Mouse (Mus musculus) neural tube, embryonic 13.5 days (tissue): ENCODE measurements around the gene Lrmp. TPM values are rescaled to one million over a fixed set of nuclear protein-coding genes. Genes with fewer than 3 reads are reported as not detected.

Experiments used
- ATAC-seq: fragments of 200-750 bp; cut with Nextera tagmentation; 2 replicates; pipeline ENCODE4 v1.8.0; 2017; ENCODE audit warnings: low read depth, mild to moderate bottlenecking, moderate TSS enrichment, moderate library complexity
- H3K27ac ChIP-seq: fragments of 300-500 bp; sonication (generic); replicated peaks from 2 replicates; pipeline ENCODE4 v1.5.1; 2015; ENCODE audit warnings: moderate library complexity, mild to moderate bottlenecking, inconsistent platforms
- H3K27me3 ChIP-seq: fragments of 300-500 bp; sonication (generic); 2 replicates; pipeline ENCODE4 v1.6.1; 2015; ENCODE audit warnings: mild to moderate bottlenecking, inconsistent platforms
- H3K36me3 ChIP-seq: fragments of 300-500 bp; sonication (generic); 2 replicates; pipeline ENCODE4 v1.6.1; 2015; ENCODE audit warnings: mild to moderate bottlenecking, inconsistent platforms
- H3K4me1 ChIP-seq: fragments of 300-500 bp; sonication (generic); replicated peaks from 2 replicates; pipeline ENCODE4 v1.6.1; 2015; ENCODE audit warnings: inconsistent platforms
- H3K4me2 ChIP-seq: fragments of 300-500 bp; sonication (generic); 2 replicates; pipeline ENCODE4 v1.6.1; 2015; ENCODE audit warnings: inconsistent platforms, mild to moderate bottlenecking, moderate library complexity
- H3K4me3 ChIP-seq: fragments of 300-500 bp; sonication (generic); 2 replicates; pipeline ENCODE4 v1.5.1; 2015; ENCODE audit warnings: mild to moderate bottlenecking, inconsistent platforms
- H3K9ac ChIP-seq: fragments of 300-500 bp; sonication (generic); 2 replicates; pipeline ENCODE4 v1.6.1; 2015; ENCODE audit warnings: moderate library complexity, mild to moderate bottlenecking, inconsistent platforms
- H3K9me3 ChIP-seq: fragments of 300-500 bp; sonication (generic); 2 replicates; pipeline ENCODE4 v1.6.1; 2016; ENCODE audit warnings: inconsistent platforms
- WGBS: fragments of 180-500 bp; shearing (Covaris S2); methylation state at CpG from one replicate; pipeline ENCODE4 v1.1.7; 2015; 5-methylcytosine and 5-hydroxymethylcytosine counted together
- polyA plus RNA-seq: library from polyadenylated mRNA; unstranded; fragments of >200 nt; fragmentation: Nextera tagmentation; extraction: Ambion mirVana; gene quantifications from 2 replicates; pipeline ENCODE4 v1.2.1, GENCODE M21; 2015

The Lrmp gene
- polyA plus RNA-seq, 1 experiment from 2014 or later, result 0.93 TPM

DNA sequence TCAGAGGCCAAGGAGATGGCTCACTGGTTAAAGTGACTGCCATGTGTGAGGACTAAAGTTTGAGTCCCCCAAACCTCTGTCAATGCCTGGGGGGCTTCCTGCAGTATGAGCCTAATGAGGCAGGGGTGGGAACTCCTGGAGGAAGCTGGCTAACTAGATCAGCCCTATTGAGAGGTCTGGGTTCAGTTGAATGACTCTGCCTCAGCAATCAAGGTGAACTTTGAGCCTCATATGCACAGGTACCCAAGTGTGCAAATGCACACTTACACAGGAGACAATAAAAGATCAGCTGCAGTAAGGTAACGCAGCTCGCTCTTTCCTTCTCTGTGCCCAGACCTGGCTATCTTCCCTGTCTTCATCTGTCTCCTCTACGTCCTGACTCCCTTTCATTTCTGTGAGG, 77.6 kb downstream of the Lrmp start:
- Histone ChIP-seq H3K27me3 (no peaks in the 10 kb centered on the region), H3K9me3 (no peaks in the 10 kb centered on the region), H3K36me3 (no peaks in the 10 kb centered on the region), H3K9ac (no peak overlapping the region), H3K27ac (no peak overlapping the region), H3K4me3 (no peak overlapping the region), H3K4me2 (no peak overlapping the region), H3K4me1 (no peaks in the 10 kb centered on the region)
- ATAC-seq, result no peak
- 92% methylated on average over 3 of the region's 3 CpGs for WGBS

DNA sequence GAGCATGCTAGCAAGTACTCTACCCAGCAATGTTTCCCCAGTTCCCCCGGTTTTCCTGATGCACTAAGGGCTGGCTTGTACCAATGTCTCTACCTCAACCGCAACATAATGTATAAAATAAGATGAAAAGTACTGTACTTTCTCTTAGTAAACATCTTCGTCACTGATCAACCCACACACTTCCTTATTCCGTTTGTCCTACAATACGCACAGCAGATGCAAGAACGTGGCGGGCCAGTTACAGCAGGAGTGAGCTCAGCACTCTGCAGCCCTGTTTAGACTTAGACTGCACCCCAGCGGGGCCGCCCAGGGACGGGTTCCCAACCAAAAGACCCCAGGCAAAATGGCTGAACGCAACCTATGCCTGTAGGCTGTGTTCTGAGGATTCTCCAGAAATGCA, 78.0 kb downstream of the Lrmp start:
- Histone ChIP-seq H3K27me3 (no peaks in the 10 kb centered on the region), H3K27ac (no peak overlapping the region), H3K9ac (no peak overlapping the region), H3K36me3 (no peaks in the 10 kb centered on the region), H3K4me2 (no peak overlapping the region), H3K4me1 (no peaks in the 10 kb centered on the region), H3K9me3 (no peaks in the 10 kb centered on the region), H3K4me3 (no peak overlapping the region)
- ATAC-seq, result no peak
- WGBS, result 85% methylated on average over 11 of the region's 11 CpGs

DNA sequence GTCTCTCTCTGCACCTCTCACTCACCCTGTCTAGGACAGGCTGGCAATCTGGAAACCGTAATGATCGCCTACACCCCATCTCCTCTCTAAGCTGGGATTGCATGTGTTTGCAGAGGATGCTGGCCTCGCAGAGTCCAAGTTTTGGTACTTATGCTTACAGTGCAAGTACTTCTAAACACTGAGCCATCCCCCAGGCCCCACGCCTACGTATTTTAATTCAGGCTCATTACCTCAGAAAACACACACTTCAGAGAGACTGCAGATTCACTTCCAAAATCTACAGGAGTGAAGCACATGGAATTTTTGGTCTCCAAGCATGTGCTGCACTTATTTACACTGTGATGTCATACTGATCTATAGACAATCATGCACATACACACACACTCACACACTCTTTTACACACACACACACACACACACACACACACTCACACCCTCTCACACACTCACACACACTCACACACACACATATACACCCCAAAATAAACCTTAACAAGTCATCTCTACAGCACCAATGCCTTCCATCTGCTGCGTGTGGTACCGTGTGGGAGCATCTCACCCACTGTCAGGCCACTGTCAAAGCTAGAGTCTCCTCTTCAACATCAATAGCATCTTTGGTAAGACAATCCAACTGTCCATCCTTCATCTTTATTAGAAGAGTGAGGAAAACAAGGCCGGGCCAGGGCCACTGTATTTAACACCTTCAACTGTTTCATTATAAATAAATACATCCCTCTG, 82.7 kb downstream of the Lrmp start:
- no peak for ATAC-seq
- Histone ChIP-seq H3K9me3 (no peaks in the 10 kb centered on the region), H3K27ac (no peak overlapping the region), H3K4me3 (no peak overlapping the region), H3K27me3 (no peaks in the 10 kb centered on the region), H3K4me2 (no peak overlapping the region), H3K36me3 (no peaks in the 10 kb centered on the region), H3K9ac (no peak overlapping the region), H3K4me1 (no peaks in the 10 kb centered on the region)
- 96% methylated on average over 8 of the region's 8 CpGs for WGBS

DNA sequence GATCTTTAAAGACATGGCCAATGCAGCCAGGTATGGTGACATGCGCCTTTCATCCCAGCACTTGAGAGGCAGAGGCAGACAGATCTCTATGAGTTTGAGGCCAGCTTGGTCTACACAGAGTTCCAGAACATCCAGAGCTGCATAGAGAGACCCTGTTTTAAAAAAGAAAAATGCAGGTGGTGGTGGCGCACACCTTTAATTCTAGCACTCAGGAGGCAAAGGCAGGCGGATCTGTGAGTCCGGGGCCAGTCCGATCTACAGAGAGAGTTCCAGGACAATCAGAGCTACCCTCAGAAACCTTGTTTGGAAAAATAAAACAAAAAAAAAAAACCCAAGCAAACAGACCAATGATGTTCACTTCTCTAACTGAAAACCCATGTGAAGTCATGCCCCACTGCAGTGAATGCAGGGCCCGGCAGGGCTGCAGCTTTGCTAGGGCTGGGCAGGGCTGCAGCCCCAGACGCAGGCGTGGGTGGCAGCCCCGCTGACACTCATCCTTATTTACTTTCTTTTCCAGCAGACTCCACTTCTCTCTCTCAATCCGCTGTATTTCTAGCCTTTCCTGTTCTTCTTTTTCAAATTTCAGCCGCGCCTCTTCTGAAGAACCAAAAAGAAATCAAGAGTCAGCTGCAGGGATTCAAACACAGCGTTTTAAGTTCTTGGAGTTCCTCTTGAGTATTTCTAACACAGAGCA, 87.1 kb downstream of the Lrmp start:
- no peak for ATAC-seq
- no peaks in the 10 kb centered on the region for H3K27me3 ChIP-seq
- H3K4me2 ChIP-seq, result no peak overlapping the region
- no peaks in the 10 kb centered on the region for H3K9me3 ChIP-seq
- H3K4me1 ChIP-seq, result no peaks in the 10 kb centered on the region
- no peaks in the 10 kb centered on the region for H3K36me3 ChIP-seq
- H3K27ac ChIP-seq, result no peak overlapping the region
- no peak overlapping the region for H3K9ac ChIP-seq
- H3K4me3 ChIP-seq, result no peak overlapping the region
- 85% methylated on average over 13 of the region's 13 CpGs for WGBS

DNA sequence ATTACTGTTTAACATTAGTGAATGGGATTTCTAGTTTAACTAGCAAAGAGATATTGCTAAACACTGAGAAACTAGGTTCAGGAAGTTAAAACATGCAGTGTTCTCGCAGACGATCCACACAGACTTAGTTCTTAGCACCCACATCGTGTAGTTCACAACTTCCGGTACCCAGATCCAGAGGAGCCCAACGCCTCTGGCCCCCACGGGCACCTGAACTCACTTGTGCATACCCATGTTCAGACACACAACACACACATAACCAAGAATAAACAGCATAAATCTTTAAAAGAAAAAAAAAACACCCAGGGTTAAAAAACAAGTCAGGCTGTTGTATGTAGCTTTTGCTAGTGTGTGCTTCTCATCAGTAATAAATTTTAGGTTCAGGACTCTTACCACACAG, 89.0 kb downstream of the Lrmp start:
- no peaks in the 10 kb centered on the region for H3K36me3 ChIP-seq
- H3K27me3 ChIP-seq, result no peaks in the 10 kb centered on the region
- no peak overlapping the region for H3K4me2 ChIP-seq
- no peak for ATAC-seq
- no peak overlapping the region for H3K4me3 ChIP-seq
- H3K9me3 ChIP-seq, result no peaks in the 10 kb centered on the region
- 91% methylated on average over 6 of the region's 6 CpGs for WGBS
- H3K9ac ChIP-seq, result no peak overlapping the region
- H3K27ac ChIP-seq, result no peak overlapping the region
- H3K4me1 ChIP-seq, result no peaks in the 10 kb centered on the region

DNA sequence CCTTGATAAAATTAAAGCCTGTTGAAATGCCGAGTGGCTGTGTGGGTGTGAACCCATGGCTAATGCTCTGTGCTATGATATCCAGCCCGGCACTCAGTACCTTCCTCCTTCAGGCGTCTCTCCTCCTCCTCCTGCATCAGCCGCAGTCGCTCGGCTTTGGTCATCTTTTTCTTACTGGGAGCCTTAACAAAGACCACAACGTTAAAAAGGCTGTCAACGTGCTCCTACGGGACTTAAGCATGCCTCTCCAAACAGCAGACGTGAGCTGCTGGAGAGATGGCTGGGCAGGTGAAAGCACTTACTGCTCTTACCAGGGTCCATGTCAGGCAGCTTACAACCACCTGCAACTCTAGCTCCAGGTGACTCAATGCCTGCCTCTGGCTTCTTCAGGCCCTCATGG, 89.7 kb downstream of the Lrmp start:
- H3K36me3 ChIP-seq, result no peaks in the 10 kb centered on the region
- H3K4me2 ChIP-seq, result no peak overlapping the region
- no peak overlapping the region for H3K4me3 ChIP-seq
- WGBS, result 74% methylated on average over 10 of the region's 10 CpGs
- H3K4me1 ChIP-seq, result peaks cover 2% of the 10 kb centered on the region; the same call in 1 of the 2 replicates
- no peak for ATAC-seq
- no peak overlapping the region for H3K9ac ChIP-seq
- H3K27ac ChIP-seq, result no peak overlapping the region
- H3K27me3 ChIP-seq, result no peaks in the 10 kb centered on the region
- no peaks in the 10 kb centered on the region for H3K9me3 ChIP-seq

DNA sequence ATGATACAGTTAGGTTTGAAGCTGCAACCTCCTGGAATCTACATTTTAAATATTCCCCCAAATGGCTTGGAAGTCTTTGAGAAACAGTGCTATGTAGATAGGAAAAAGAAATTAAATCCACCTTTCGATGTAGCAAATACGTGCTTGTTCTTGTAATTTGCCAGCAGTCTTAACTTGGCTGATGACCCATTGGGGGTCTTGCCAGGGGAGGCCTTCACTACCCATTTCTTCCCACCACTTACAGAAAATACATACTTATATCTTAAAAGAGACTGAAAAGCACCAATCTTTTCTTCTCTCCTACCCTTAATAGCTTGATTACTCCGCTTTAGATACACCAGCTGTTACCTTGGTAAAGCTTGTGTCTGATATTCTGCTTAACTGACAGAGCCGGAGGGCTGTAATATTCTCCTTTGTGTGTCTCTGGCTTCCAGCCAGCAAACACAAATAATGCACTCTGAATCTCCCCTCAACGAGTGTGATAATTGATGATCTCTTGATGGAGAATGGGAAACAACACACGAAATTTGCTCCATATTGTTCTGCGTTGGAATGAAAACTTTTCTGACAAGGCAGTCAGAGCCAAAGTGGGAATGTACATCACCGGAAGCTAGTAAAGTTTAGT, 94.7 kb downstream of the Lrmp start:
- H3K4me3 ChIP-seq, result peak overlapping the region; percentile 73
- peak overlapping the region; percentile 39; the same call in 1 of the 2 replicates for H3K9ac ChIP-seq
- 31% methylated on average over 8 of the region's 8 CpGs for WGBS
- H3K27ac ChIP-seq, result peak overlapping the region; percentile 35
- no peaks in the 10 kb centered on the region for H3K9me3 ChIP-seq
- no peaks in the 10 kb centered on the region for H3K27me3 ChIP-seq
- H3K4me2 ChIP-seq, result peak overlapping the region; percentile 57
- peaks cover 19% of the 10 kb centered on the region for H3K4me1 ChIP-seq
- peak; percentile 3; the same call in 1 of the 2 replicates for ATAC-seq
- no peaks in the 10 kb centered on the region for H3K36me3 ChIP-seq

DNA sequence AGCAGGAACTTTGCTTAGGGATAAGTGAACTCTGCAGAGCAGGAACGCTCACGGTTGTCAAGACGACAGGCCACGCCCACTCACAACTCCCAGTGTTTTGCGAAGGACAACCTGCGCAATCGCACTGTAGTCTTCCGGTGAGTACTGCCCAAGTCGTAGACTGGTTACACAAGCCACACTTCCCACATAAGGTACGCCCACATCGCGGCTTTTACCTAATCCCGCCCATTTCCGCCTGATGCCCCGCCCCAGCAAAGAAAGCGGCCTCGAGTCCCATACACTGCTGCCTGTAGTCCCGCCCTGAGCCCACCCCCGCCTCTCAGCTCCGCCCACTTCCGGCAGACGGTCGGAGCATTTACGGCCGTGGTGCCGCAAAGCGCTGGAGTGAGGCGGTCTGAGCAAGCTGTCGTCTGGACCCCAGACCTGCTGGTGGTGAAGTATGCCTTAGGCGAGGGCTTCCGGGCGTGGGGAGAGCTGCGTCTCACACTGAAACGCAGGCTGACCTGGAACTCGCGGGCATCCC, 95.4 kb downstream of the Lrmp start, which contains the start of the genes Casc1 and Etfrf1:
Gene Casc1 (minus strand): TSS at position 190 of the 523 bp plus-strand sequence.
Gene Etfrf1 (plus strand): TSS at position 319 of the 523 bp plus-strand sequence.
- no peaks in the 10 kb centered on the region for H3K27me3 ChIP-seq
- peak within 1 kb of the TSS; percentile 85 for H3K4me2 ChIP-seq
- H3K9me3 ChIP-seq, result no peaks in the 10 kb centered on the region
- H3K9ac ChIP-seq, result peak within 1 kb of the TSS; percentile 88
- ATAC-seq, result peak; percentile 100
- peak within 1 kb of the TSS; percentile 73 for H3K4me3 ChIP-seq
- peak within 1 kb of the TSS; percentile 95 for H3K27ac ChIP-seq
- peaks cover 19% of the 10 kb centered on the region for H3K4me1 ChIP-seq
- no peaks in the 10 kb centered on the region for H3K36me3 ChIP-seq
- WGBS, result under 1% methylated on average over 36 of the region's 36 CpGs

DNA sequence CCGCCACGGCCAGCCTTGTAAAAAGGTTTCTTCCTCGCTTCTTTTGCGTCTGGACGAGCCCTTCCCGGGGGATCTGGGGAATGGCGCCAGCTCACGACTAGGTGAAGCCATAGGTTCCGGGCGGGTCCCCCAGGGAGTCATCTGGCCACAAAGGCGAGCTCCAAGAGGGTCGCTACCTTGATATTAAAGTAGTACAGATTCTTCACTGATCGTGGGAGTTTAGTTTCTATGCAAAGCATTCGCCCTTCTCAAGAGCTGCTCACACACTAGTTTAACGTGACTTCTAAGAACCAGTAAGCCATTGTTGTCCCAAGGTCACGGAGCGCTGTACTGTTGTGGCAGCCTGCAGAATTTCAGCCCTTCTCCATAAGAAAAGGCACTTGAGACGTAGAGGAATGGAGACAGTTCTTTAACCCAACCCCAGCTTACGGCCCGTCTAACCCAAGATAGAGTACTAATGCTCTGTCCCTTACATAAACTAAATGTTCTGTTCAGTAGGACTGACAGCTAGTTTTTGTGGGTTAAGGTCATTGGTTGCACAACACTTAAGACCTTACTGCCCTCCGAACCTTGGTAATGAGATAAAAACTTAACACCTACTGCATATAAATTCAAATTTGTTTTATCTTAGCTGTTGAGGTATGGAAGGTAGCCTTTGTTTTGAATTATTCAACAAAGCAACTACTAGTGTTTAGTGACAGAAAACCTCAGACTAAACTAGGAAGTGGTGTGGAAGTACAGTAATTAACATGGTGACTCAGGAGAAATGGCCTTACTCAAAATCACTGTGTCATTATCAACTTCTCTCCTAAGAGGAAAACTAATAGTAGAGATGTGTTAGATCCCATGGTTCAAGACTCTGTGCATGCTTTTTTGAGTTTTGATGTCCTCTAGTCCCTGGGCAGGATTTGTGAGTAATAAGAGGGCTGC, 96.2 kb downstream of the Lrmp start:
- Histone ChIP-seq H3K36me3 (0 out of 2 replicates have a peak, but pooled peaks cover 3% of the 10 kb centered on the region), H3K4me1 (peaks cover 19% of the 10 kb centered on the region), H3K4me2 (peak overlapping the region; percentile 85), H3K4me3 (peak overlapping the region; percentile 73), H3K9me3 (no peaks in the 10 kb centered on the region), H3K9ac (peak overlapping the region; percentile 88), H3K27ac (peak overlapping the region; percentile 95), H3K27me3 (no peaks in the 10 kb centered on the region)
- WGBS, result 3% methylated on average over 21 of the region's 21 CpGs
- peak; percentile 24 for ATAC-seq

DNA sequence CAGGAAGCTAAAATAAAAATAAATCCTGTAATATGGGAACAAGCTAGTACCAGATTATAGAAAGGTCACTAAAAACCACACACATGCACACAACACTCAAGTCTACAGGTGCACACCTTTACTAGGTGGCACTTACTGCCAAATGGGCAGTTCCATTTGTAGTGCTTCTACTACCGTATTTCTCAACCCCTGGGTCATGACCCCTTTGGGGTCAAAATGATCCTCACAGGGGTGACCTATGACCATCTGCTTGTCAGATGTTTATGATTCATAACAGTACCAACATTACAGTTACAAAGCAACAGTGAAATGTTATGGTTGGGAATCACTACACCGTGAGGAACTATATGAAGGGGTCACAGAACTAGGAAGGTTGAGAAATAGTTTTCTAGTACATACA, 98.5 kb downstream of the Lrmp start:
- Histone ChIP-seq H3K4me2 (no peak overlapping the region), H3K4me1 (peaks cover 19% of the 10 kb centered on the region), H3K27me3 (no peaks in the 10 kb centered on the region), H3K9ac (no peak overlapping the region), H3K9me3 (no peaks in the 10 kb centered on the region), H3K27ac (no peak overlapping the region), H3K4me3 (no peak overlapping the region), H3K36me3 (peaks cover 11% of the 10 kb centered on the region)
- ATAC-seq, result no peak
- WGBS, result 81% methylated on average over 2 of the region's 2 CpGs

DNA sequence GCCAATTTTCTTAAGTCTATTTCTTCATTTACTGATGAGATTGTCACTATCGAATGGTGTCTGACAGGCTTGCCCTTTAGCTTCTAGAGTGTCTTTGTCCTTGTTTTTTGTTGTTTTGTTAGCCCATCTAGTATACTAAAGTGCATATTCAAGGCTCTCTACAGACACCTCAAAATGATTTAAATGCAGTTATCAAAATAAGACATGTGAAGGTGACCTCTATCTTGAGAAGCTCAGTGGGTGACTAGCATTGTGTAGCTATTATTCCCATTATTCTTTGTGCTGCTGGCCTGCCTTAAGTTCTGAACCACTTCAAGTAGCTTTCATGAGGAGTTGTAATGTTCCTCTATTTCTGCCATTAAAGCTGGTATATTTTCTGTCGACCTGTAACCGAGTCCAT, 100.4 kb downstream of the Lrmp start:
- Histone ChIP-seq H3K4me1 (peaks cover 12% of the 10 kb centered on the region), H3K9me3 (no peaks in the 10 kb centered on the region), H3K4me3 (no peak overlapping the region), H3K27ac (no peak overlapping the region), H3K36me3 (peaks cover 21% of the 10 kb centered on the region), H3K27me3 (no peaks in the 10 kb centered on the region), H3K9ac (no peak overlapping the region), H3K4me2 (no peak overlapping the region)
- no peak for ATAC-seq
- 86% methylated on average over 3 of the region's 3 CpGs for WGBS
